Comparison of ENCODE assay signal across 18 mouse cellular contexts in the genomic region with DNA sequence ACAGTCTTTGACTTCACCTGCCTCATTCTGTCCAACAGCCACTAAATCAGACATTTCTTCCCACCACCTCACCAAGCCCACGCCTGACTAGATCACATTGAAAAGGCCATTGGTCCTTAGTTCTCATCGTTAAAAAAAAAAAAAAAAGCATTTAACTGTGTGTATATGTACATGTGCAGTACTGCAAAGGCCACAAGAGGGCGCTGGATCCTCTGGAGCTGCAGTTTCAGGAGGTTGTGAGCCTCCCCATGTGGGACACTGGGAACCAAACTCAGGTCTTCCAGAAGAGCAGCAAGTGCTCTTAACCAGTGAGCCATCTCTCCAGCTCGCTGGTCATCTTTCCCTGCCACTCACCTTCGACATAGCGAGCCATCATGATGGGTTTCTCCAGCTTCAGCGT. TPM values are rescaled to one million over a fixed set of nuclear protein-coding genes. Genes with fewer than 3 reads are reported as not detected.
A peak's percentile ranks its signal among the peaks of the same experiment; 100 is the strongest.
DNase-seq lines count a peak whose midpoint lies in the region; ATAC-seq and TF ChIP-seq lines count a peak whose summit lies in the region.
"Had no signal": no experiment of that assay in that cellular context is flagged by ENCODE, and none has a peak within 500 bp of the region (broad histone marks: within the 10 kb centered on the region; RNA-seq: fewer than 3 reads in every experiment).

No protein-coding gene starts in this region.

- H3K4me2 ChIP-seq in hindbrain, postnatal 0 days (ENCODE audit: low read depth, low read length), result no peak overlapping the region
- no peak overlapping the region for H3K4me2 ChIP-seq in hindbrain, embryonic 12.5 days (replicated peaks)
- H3K4me2 ChIP-seq in midbrain, postnatal 0 days (ENCODE audit: low read depth, low read length, poor library complexity, severe bottlenecking), result no peak overlapping the region
- H3K4me2 ChIP-seq: forebrain, embryonic 12.5 days; heart, embryonic 13.5 days; limb, embryonic 12.5 days; neural tube, embryonic 12.5 days had no signal

- H3K4me1 ChIP-seq in hindbrain, postnatal 0 days (ENCODE audit: insufficient read depth, low read length), result no peaks in the 10 kb centered on the region
- peaks cover 5% of the 10 kb centered on the region; the same call in 1 of the 2 replicates for H3K4me1 ChIP-seq in hindbrain, embryonic 12.5 days
- no peaks in the 10 kb centered on the region for H3K4me1 ChIP-seq in midbrain, postnatal 0 days (ENCODE audit: insufficient read depth, low read length)
- H3K4me1 ChIP-seq in midbrain, embryonic 10.5 days, result no peaks in the 10 kb centered on the region
- no peaks in the 10 kb centered on the region for H3K4me1 ChIP-seq in ES-E14 (ENCODE audit: control insufficient read depth in 2 of 2, insufficient read depth in 2 of 2, low read length in 2 of 2, poor library complexity in 1 of 2)
- H3K4me1 ChIP-seq: forebrain, embryonic 12.5 days; heart, embryonic 13.5 days; limb, embryonic 12.5 days had no signal

- peak; percentile 45 for TF ChIP-seq CTCF in hindbrain, postnatal 0 days (IDR thresholded peaks at IDR 0.05; ENCODE audit: low read depth)
- TF ChIP-seq CTCF in midbrain, postnatal 0 days (IDR thresholded peaks at IDR 0.05), result peak; percentile 47

- WGBS in hindbrain, postnatal 0 days, result 77% methylated on average over 7 of the region's 7 CpGs
- 78% methylated on average over 7 of the region's 7 CpGs for WGBS in hindbrain, embryonic 12.5 days
- 80% methylated on average over 7 of the region's 7 CpGs for WGBS in midbrain, postnatal 0 days
- 75% methylated on average over 7 of the region's 7 CpGs for WGBS in midbrain, embryonic 10.5 days

- H3K9ac ChIP-seq in hindbrain, postnatal 0 days (replicated peaks; ENCODE audit: low read length), result no peak overlapping the region
- no peak overlapping the region for H3K9ac ChIP-seq in hindbrain, embryonic 12.5 days
- no peak overlapping the region for H3K9ac ChIP-seq in midbrain, postnatal 0 days (replicated peaks; ENCODE audit: low read length, poor library complexity, severe bottlenecking)
- H3K9ac ChIP-seq in ES-E14 (ENCODE audit: insufficient read depth, low read depth, low read length, poor library complexity, severe bottlenecking), result no peak overlapping the region
- H3K9ac ChIP-seq: forebrain, embryonic 12.5 days; heart, embryonic 13.5 days; limb, embryonic 12.5 days; liver, postnatal 0 days; neural tube, embryonic 12.5 days had no signal

- DNase-seq in hindbrain, postnatal 0 days (ENCODE audit: low spot score), result no peak
- DNase-seq in midbrain, postnatal 0 days (ENCODE audit: low spot score), result no peak
- DNase-seq in midbrain, embryonic 10.5 days (ENCODE audit: low spot score), result no peak
- DNase-seq in ES-E14 (ENCODE audit: low read depth, low spot score), result no peak
- DNase-seq in ovary, postnatal 36 days (ENCODE audit: low spot score), result no peak
- no peak for DNase-seq in adrenal gland, postnatal 36 days
- DNase-seq: cerebellum, postnatal 14 days; heart, postnatal 36 days; liver, postnatal 0 days; right cerebral cortex, postnatal 14 days had no signal

- no peaks in the 10 kb centered on the region for H3K27me3 ChIP-seq in hindbrain, postnatal 0 days (ENCODE audit: insufficient read depth, low read length)
- no peaks in the 10 kb centered on the region for H3K27me3 ChIP-seq in hindbrain, embryonic 12.5 days
- no peaks in the 10 kb centered on the region for H3K27me3 ChIP-seq in midbrain, postnatal 0 days (ENCODE audit: insufficient read depth, low read length)
- no peaks in the 10 kb centered on the region for H3K27me3 ChIP-seq in midbrain, embryonic 10.5 days (ENCODE audit: low read depth, poor library complexity, severe bottlenecking)
- H3K27me3 ChIP-seq: forebrain, embryonic 12.5 days; neural tube, embryonic 12.5 days had no signal

- H3K4me3 ChIP-seq in hindbrain, postnatal 0 days (ENCODE audit: low read length), result no peak overlapping the region
- H3K4me3 ChIP-seq in hindbrain, embryonic 12.5 days, result no peak overlapping the region
- H3K4me3 ChIP-seq in midbrain, postnatal 0 days (ENCODE audit: low read depth, low read length), result no peak overlapping the region
- no peak overlapping the region for H3K4me3 ChIP-seq in midbrain, embryonic 10.5 days
- H3K4me3 ChIP-seq in ES-E14 (ENCODE audit: insufficient read depth in 1 of 2, low read depth in 1 of 2, low read length in 2 of 2, poor library complexity in 1 of 2, severe bottlenecking in 1 of 2), result no peak overlapping the region
- H3K4me3 ChIP-seq: forebrain, embryonic 12.5 days; heart, embryonic 13.5 days; limb, embryonic 12.5 days; neural tube, embryonic 12.5 days had no signal

- ATAC-seq in hindbrain, postnatal 0 days, result no peak
- ATAC-seq in hindbrain, embryonic 12.5 days (ENCODE audit: low FRiP score), result no peak
- no peak for ATAC-seq in midbrain, postnatal 0 days (ENCODE audit: low FRiP score)
- ATAC-seq: activated CD4-positive, CD25-positive, alpha-beta regulatory T cell, adult 4 months; liver, postnatal 0 days had no signal

- H3K9me3 ChIP-seq in hindbrain, postnatal 0 days (ENCODE audit: low read length), result no peaks in the 10 kb centered on the region
- H3K9me3 ChIP-seq in hindbrain, embryonic 12.5 days (replicated peaks), result no peaks in the 10 kb centered on the region; the same call in 1 of the 2 replicates
- no peaks in the 10 kb centered on the region for H3K9me3 ChIP-seq in midbrain, postnatal 0 days (ENCODE audit: low read length)
- H3K9me3 ChIP-seq in midbrain, embryonic 10.5 days (replicated peaks), result no peaks in the 10 kb centered on the region; the same call in 1 of the 2 replicates
- no peaks in the 10 kb centered on the region for H3K9me3 ChIP-seq in ES-E14 (ENCODE audit: control insufficient read depth, insufficient read depth, low read depth, low read length)
- H3K9me3 ChIP-seq: forebrain, embryonic 12.5 days; limb, embryonic 12.5 days; neural tube, embryonic 12.5 days had no signal

- in situ Hi-C loops in ES-E14 (cut with MboI; ENCODE audit: low sequenced_read_pairs in 2 of 2, unreplicated experiment in 2 of 2), result no loop called here

- no peaks in the 10 kb centered on the region for H3K36me3 ChIP-seq in hindbrain, postnatal 0 days (ENCODE audit: insufficient read depth, low read length)
- no peaks in the 10 kb centered on the region for H3K36me3 ChIP-seq in hindbrain, embryonic 12.5 days
- no peaks in the 10 kb centered on the region for H3K36me3 ChIP-seq in midbrain, postnatal 0 days (ENCODE audit: insufficient read depth, low read length)
- no peaks in the 10 kb centered on the region for H3K36me3 ChIP-seq in midbrain, embryonic 10.5 days
- no peaks in the 10 kb centered on the region for H3K36me3 ChIP-seq in ES-E14 (ENCODE audit: control insufficient read depth, insufficient read depth, low read length, poor library complexity, severe bottlenecking)
- H3K36me3 ChIP-seq: forebrain, embryonic 12.5 days; heart, embryonic 13.5 days; limb, embryonic 12.5 days; neural tube, embryonic 12.5 days had no signal

- H3K27ac ChIP-seq in hindbrain, postnatal 0 days, result no peak overlapping the region
- no peak overlapping the region for H3K27ac ChIP-seq in hindbrain, embryonic 12.5 days
- H3K27ac ChIP-seq in midbrain, postnatal 0 days (ENCODE audit: low read depth, low read length), result no peak overlapping the region
- H3K27ac ChIP-seq in midbrain, embryonic 10.5 days (replicated peaks), result no peak overlapping the region
- H3K27ac ChIP-seq in ES-E14 (ENCODE audit: insufficient read depth, low read depth, low read length, poor library complexity, severe bottlenecking), result no peak overlapping the region
- H3K27ac ChIP-seq: forebrain, embryonic 12.5 days; heart, embryonic 13.5 days; limb, embryonic 12.5 days; neural tube, embryonic 12.5 days had no signal

TF ChIP-seq in ES-E14, 5 proteins besides CTCF, POLR2A, EP300 and RAD21:
- peak; percentile 96 for TF ChIP-seq ZNF384 (IDR thresholded peaks at IDR 0.05; ENCODE audit: low read depth, low read length)
- no peak for TF ChIP-seq CHD2 (IDR thresholded peaks at IDR 0.05; ENCODE audit: low read depth, low read length)
- no peak for TF ChIP-seq MAFK (IDR thresholded peaks at IDR 0.05; ENCODE audit: insufficient read depth, low read depth, low read length)
- TF ChIP-seq HCFC1 (IDR thresholded peaks at IDR 0.05; ENCODE audit: borderline replicate concordance, insufficient read depth, low read length), result no peak

RNA-seq across cellular contexts. Expression of a gene that starts 22.1 kb away (rescaled TPM):
- total RNA-seq in hindbrain, postnatal 0 days (2014; rRNA removed), result 27.8 and 38.6 TPM in 2 replicates
- polyA plus RNA-seq in hindbrain, postnatal 0 days (2015; fragmentation: Nextera tagmentation; extraction: Ambion mirVana), result 9.8 and 10.0 TPM in 2 replicates
- polyA plus RNA-seq in hindbrain, embryonic 12.5 days (2016; fragmentation: Nextera tagmentation; extraction: Ambion mirVana), result 22.4 and 24.7 TPM in 2 replicates
- 17.4 and 20.1 TPM in 2 replicates for total RNA-seq in midbrain, postnatal 0 days (2014; rRNA removed)
- 13.5 and 16.2 TPM in 2 replicates for polyA plus RNA-seq in midbrain, postnatal 0 days (2015; fragmentation: Nextera tagmentation; extraction: Ambion mirVana)
- polyA plus RNA-seq in midbrain, embryonic 10.5 days (2016; fragmentation: Nextera tagmentation; extraction: Ambion mirVana), result 5.3 and 9.5 TPM in 2 replicates
- total RNA-seq in ES-E14 (2012; rRNA removed), result 2.7 and 3.5 TPM in 2 replicates
- 10 to 100 TPM in 1 of 2 experiments, 1 to 10 TPM in 1; 8.6 to 12.4 TPM for total RNA-seq in adrenal gland, postnatal 36 days (2021)
- total RNA-seq: granulocyte monocyte progenitor cell, adult 5-6 weeks; monocyte, adult 5-6 weeks had no signal
- polyA plus RNA-seq: activated CD4-positive, CD25-positive, alpha-beta regulatory T cell, adult 4 months had no signal
